Mouse (Mus musculus): ENCODE measurements around the gene Etv6. TPM values are rescaled to one million over a fixed set of nuclear protein-coding genes. Genes with fewer than 3 reads are reported as not detected.

Gene Etv6
- polyA plus RNA-seq, 1 experiment from 2014 or later = 5.9 TPM

DNA sequence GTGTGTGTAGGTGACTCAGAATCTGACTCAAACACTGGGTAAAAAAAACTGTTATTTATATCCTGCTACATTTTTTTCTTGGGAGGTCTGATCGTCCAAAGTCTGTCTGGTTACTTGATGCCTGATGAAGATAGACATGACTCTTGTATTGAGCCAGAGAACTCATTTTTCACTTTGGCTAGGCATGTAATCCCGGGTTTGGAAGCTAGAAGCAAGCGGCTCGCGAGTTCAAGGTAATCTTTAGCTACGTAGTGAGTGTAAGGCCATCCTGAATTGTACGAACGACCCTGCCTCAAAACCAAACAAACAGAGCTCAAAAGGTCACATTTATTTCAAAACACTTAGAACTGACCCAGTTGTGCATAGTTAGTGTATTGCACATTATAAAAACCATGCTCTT, 128.9 kb downstream of the Etv6 start:
- Histone ChIP-seq H3K4me1 (replicated peaks; ENCODE audit: control insufficient read depth, insufficient read depth) (0 out of 2 replicates have a peak, but pooled peaks cover 3% of the 10 kb centered on the region), H3K4me3 (ENCODE audit: low read depth, low read length) (no peak overlapping the region), H3K36me3 (ENCODE audit: control insufficient read depth, insufficient read depth, low read length) (no peaks in the 10 kb centered on the region), H3K27me3 (ENCODE audit: control insufficient read depth, insufficient read depth, low read length) (no peaks in the 10 kb centered on the region), H3K9me3 (ENCODE audit: control insufficient read depth, low read length) (no peaks in the 10 kb centered on the region), H3K27ac (replicated peaks) (no peak overlapping the region), H3K4me2 (replicated peaks; ENCODE audit: low read depth) (no peak overlapping the region), H3K9ac (ENCODE audit: low read length) (no peak overlapping the region)
- WGBS = 41% methylated on average over 8 of the region's 8 CpGs
- no peak for TF ChIP-seq EP300 (optimal IDR thresholded peaks at IDR 0.05)
- no peak for TF ChIP-seq CTCF (IDR thresholded peaks at IDR 0.05; ENCODE audit: low read depth)
- DNase-seq (ENCODE audit: low spot score) (no peak), ATAC-seq (ENCODE audit: low FRiP score, low TSS enrichment) (no peak)

GRCm38 (mm10) chr6:134165012-134165411, 129.5 kb downstream of the Etv6 start:
- Histone ChIP-seq H3K9ac (ENCODE audit: low read length) (no peak overlapping the region), H3K4me1 (replicated peaks; ENCODE audit: control insufficient read depth, insufficient read depth) (0 out of 2 replicates have a peak, but pooled peaks cover 3% of the 10 kb centered on the region), H3K4me2 (replicated peaks; ENCODE audit: low read depth) (no peak overlapping the region), H3K36me3 (ENCODE audit: control insufficient read depth, insufficient read depth, low read length) (no peaks in the 10 kb centered on the region), H3K4me3 (ENCODE audit: low read depth, low read length) (no peak overlapping the region), H3K27me3 (ENCODE audit: control insufficient read depth, insufficient read depth, low read length) (no peaks in the 10 kb centered on the region), H3K9me3 (ENCODE audit: control insufficient read depth, low read length) (no peaks in the 10 kb centered on the region), H3K27ac (replicated peaks) (no peak overlapping the region)
- no peak for ATAC-seq (ENCODE audit: low FRiP score, low TSS enrichment)
- no peak for DNase-seq (ENCODE audit: low spot score)
- 78% methylated on average over 8 of the region's 8 CpGs for WGBS
- TF ChIP-seq EP300 (optimal IDR thresholded peaks at IDR 0.05) (no peak), CTCF (IDR thresholded peaks at IDR 0.05; ENCODE audit: low read depth) (no peak)

- no peak for ATAC-seq (ENCODE audit: low FRiP score, low TSS enrichment)
- TF ChIP-seq EP300 (optimal IDR thresholded peaks at IDR 0.05) (no peak), CTCF (IDR thresholded peaks at IDR 0.05; ENCODE audit: low read depth) (no peak)
- WGBS = 63% methylated on average over 5 of the region's 5 CpGs
Measured at GRCm38 (mm10) chr6:134167963-134168362, 132.5 kb downstream of the Etv6 start.

GRCm38 (mm10) chr6:134168799-134169198, 133.3 kb downstream of the Etv6 start:
- TF ChIP-seq EP300 (optimal IDR thresholded peaks at IDR 0.05) (no peak), CTCF (IDR thresholded peaks at IDR 0.05; ENCODE audit: low read depth) (no peak)
- Histone ChIP-seq H3K27me3 (ENCODE audit: control insufficient read depth, insufficient read depth, low read length) (no peaks in the 10 kb centered on the region), H3K4me1 (replicated peaks; ENCODE audit: control insufficient read depth, insufficient read depth) (no peaks in the 10 kb centered on the region), H3K36me3 (ENCODE audit: control insufficient read depth, insufficient read depth, low read length) (no peaks in the 10 kb centered on the region), H3K9ac (ENCODE audit: low read length) (no peak overlapping the region), H3K4me2 (replicated peaks; ENCODE audit: low read depth) (no peak overlapping the region), H3K27ac (replicated peaks) (no peak overlapping the region), H3K9me3 (ENCODE audit: control insufficient read depth, low read length) (no peaks in the 10 kb centered on the region), H3K4me3 (ENCODE audit: low read depth, low read length) (no peak overlapping the region)
- WGBS = 78% methylated on average over 11 of the region's 11 CpGs
- ATAC-seq (ENCODE audit: low FRiP score, low TSS enrichment) (no peak), DNase-seq (ENCODE audit: low spot score) (no peak)

More at GRCm38 (mm10) chr6:134167963-134168362, 132.5 kb downstream of the Etv6 start:
- H3K4me3 ChIP-seq (ENCODE audit: low read depth, low read length) = no peak overlapping the region
- no peaks in the 10 kb centered on the region for H3K36me3 ChIP-seq (ENCODE audit: control insufficient read depth, insufficient read depth, low read length)
- H3K9ac ChIP-seq (ENCODE audit: low read length) = no peak overlapping the region
- H3K27me3 ChIP-seq (ENCODE audit: control insufficient read depth, insufficient read depth, low read length) = no peaks in the 10 kb centered on the region
- H3K9me3 ChIP-seq (ENCODE audit: control insufficient read depth, low read length) = no peaks in the 10 kb centered on the region
- H3K4me2 ChIP-seq (replicated peaks; ENCODE audit: low read depth) = no peak overlapping the region
- no peak overlapping the region for H3K27ac ChIP-seq (replicated peaks)
- H3K4me1 ChIP-seq (replicated peaks; ENCODE audit: control insufficient read depth, insufficient read depth) = no peaks in the 10 kb centered on the region
- no peak for DNase-seq (ENCODE audit: low spot score)

DNA sequence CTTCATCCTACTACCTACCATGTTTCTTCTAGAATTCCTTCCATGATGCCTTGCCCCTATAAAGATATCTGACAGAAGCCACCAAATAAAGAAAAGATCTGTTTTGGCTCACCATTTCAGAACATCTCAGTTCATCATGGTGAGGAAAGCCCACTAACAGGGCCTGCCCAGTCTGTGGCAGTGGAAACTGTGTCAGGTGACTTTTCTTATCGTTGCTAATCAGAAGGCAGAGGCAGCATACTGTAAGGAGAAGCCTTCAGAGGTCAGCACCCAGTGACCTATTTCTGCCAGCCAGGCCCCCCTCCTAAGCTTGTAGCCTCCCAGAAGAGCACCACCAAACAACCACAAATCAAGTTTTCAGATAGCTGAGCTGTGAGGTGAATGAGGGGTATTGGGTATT, 135.7 kb downstream of the Etv6 start:
- Histone ChIP-seq H3K27me3 (ENCODE audit: control insufficient read depth, insufficient read depth, low read length) (no peaks in the 10 kb centered on the region), H3K27ac (replicated peaks) (no peak overlapping the region), H3K36me3 (ENCODE audit: control insufficient read depth, insufficient read depth, low read length) (no peaks in the 10 kb centered on the region), H3K9me3 (ENCODE audit: control insufficient read depth, low read length) (no peaks in the 10 kb centered on the region), H3K4me1 (replicated peaks; ENCODE audit: control insufficient read depth, insufficient read depth) (no peaks in the 10 kb centered on the region), H3K4me3 (ENCODE audit: low read depth, low read length) (no peak overlapping the region), H3K4me2 (replicated peaks; ENCODE audit: low read depth) (no peak overlapping the region), H3K9ac (ENCODE audit: low read length) (no peak overlapping the region)
- ATAC-seq (ENCODE audit: low FRiP score, low TSS enrichment) (no peak), DNase-seq (ENCODE audit: low spot score) (no peak)
- WGBS = 31% methylated on average over 1 of the region's 1 CpGs
- TF ChIP-seq EP300 (optimal IDR thresholded peaks at IDR 0.05) (no peak), CTCF (IDR thresholded peaks at IDR 0.05; ENCODE audit: low read depth) (no peak)

- 81% methylated on average over 17 of the region's 17 CpGs for WGBS
- Histone ChIP-seq H3K4me3 (ENCODE audit: low read depth, low read length) (no peak overlapping the region), H3K4me1 (replicated peaks; ENCODE audit: control insufficient read depth, insufficient read depth) (no peaks in the 10 kb centered on the region), H3K27me3 (ENCODE audit: control insufficient read depth, insufficient read depth, low read length) (no peaks in the 10 kb centered on the region), H3K36me3 (ENCODE audit: control insufficient read depth, insufficient read depth, low read length) (no peaks in the 10 kb centered on the region), H3K27ac (replicated peaks) (no peak overlapping the region), H3K4me2 (replicated peaks; ENCODE audit: low read depth) (no peak overlapping the region), H3K9me3 (ENCODE audit: control insufficient read depth, low read length) (no peaks in the 10 kb centered on the region), H3K9ac (ENCODE audit: low read length) (no peak overlapping the region)
- no peak for TF ChIP-seq EP300 (optimal IDR thresholded peaks at IDR 0.05)
- TF ChIP-seq CTCF (IDR thresholded peaks at IDR 0.05; ENCODE audit: low read depth) = no peak
- DNase-seq (ENCODE audit: low spot score) = no peak
- no peak for ATAC-seq (ENCODE audit: low FRiP score, low TSS enrichment)
Measured at GRCm38 (mm10) chr6:134171906-134172728, 136.6 kb downstream of the Etv6 start.
